Mouse (Mus musculus) right cerebral cortex, adult 2 months (tissue): Measurements from ENCODE around the gene M1ap.

Source experiments
- DNase-seq, 2 experiments: peaks; one replicate each; pipeline ENCODE4 v3.0.0; 2021 to 2022; ENCODE audit warnings: low spot score in 2 of 2

The M1ap gene

GRCm38 (mm10) chr6:83070311-83071219 lies 123.9 kb downstream of the M1ap start:
- DNase-seq: peak in 1 of 2 experiments; percentile 36

- DNase-seq: no peak
Measured at GRCm38 (mm10) chr6:83071220-83071619, 124.5 kb downstream of the M1ap start.

GRCm38 (mm10) chr6:83074979-83075378 lies 128.3 kb downstream of the M1ap start:
- no peak for DNase-seq

- peak; percentile 46 to 59 for DNase-seq
Measured at GRCm38 (mm10) chr6:83077630-83078323, 131.1 kb downstream of the M1ap start, which contains the start of gene Pcgf1. Gene Pcgf1, plus strand, starts transcription at chr6:83077869.

- DNase-seq: peak; percentile 100
Measured at GRCm38 (mm10) chr6:83078324-83078858, 131.7 kb downstream of the M1ap start.
